In genomic region chr15:89241025-89241424, GRCm38 (mm10) we compare ENCODE assay signal across 13 mouse cellular contexts. TPM values are rescaled to one million over a fixed set of nuclear protein-coding genes. Genes with fewer than 3 reads are reported as not detected.
DNase-seq lines count a peak whose midpoint lies in the region; ATAC-seq and TF ChIP-seq lines count a peak whose summit lies in the region.
"Had no signal": no experiment of that assay in that cellular context is flagged by ENCODE, and none has a peak within 500 bp of the region (broad histone marks: within the 10 kb centered on the region; RNA-seq: fewer than 3 reads in every experiment).

No protein-coding gene starts in this region.

- peak; percentile 11 for DNase-seq in adrenal gland, postnatal 14 days
- no peak for DNase-seq in adrenal gland, adult (ENCODE audit: inconsistent age in 2 of 2, low spot score in 1 of 2)
- DNase-seq in kidney, postnatal 0 days (ENCODE audit: low spot score) = peak; percentile 20
- DNase-seq in thymus, postnatal 0 days (ENCODE audit: low spot score) = peak; percentile 30
- no peak for DNase-seq in thymus, postnatal 10 days (ENCODE audit: low spot score in 2 of 2)
- peak; percentile 10 for DNase-seq in thymus, postnatal 25 days
- no peak for DNase-seq in frontal cortex, postnatal 14 days (ENCODE audit: low spot score in 2 of 2)
- DNase-seq: layer of hippocampus, postnatal 36 days had no signal

- no peak overlapping the region for H3K9ac ChIP-seq in kidney, postnatal 0 days (ENCODE audit: low read depth, low read length)
- no peak overlapping the region for H3K9ac ChIP-seq in kidney, embryonic 14.5 days (ENCODE audit: low read depth, low read length)
- H3K9ac ChIP-seq: limb, embryonic 15.5 days had no signal

- H3K4me3 ChIP-seq in kidney, postnatal 0 days (replicated peaks; ENCODE audit: low read depth, low read length) = no peak overlapping the region
- H3K4me3 ChIP-seq in kidney, embryonic 14.5 days (ENCODE audit: low read length) = no peak overlapping the region
- H3K4me3 ChIP-seq: erythroblast, embryonic 14.5 days; limb, embryonic 15.5 days; megakaryocyte, embryonic 14.5 days; myocyte had no signal

- no peaks in the 10 kb centered on the region for H3K27me3 ChIP-seq in kidney, postnatal 0 days (ENCODE audit: insufficient read depth, low read length)
- no peaks in the 10 kb centered on the region for H3K27me3 ChIP-seq in kidney, embryonic 14.5 days (ENCODE audit: control insufficient read depth, insufficient read depth, low read length)
- H3K27me3 ChIP-seq: limb, embryonic 15.5 days; megakaryocyte, embryonic 14.5 days had no signal

- no peaks in the 10 kb centered on the region for H3K4me1 ChIP-seq in kidney, postnatal 0 days (replicated peaks; ENCODE audit: insufficient read depth, low read length)
- H3K4me1 ChIP-seq in kidney, embryonic 14.5 days (ENCODE audit: control insufficient read depth, insufficient read depth, low read length) = no peaks in the 10 kb centered on the region
- H3K4me1 ChIP-seq: limb, embryonic 15.5 days had no signal

- 82% methylated on average over 2 of the region's 2 CpGs for WGBS in kidney, postnatal 0 days
- WGBS in kidney, embryonic 14.5 days = 71% methylated on average over 2 of the region's 2 CpGs

- no peaks in the 10 kb centered on the region for H3K9me3 ChIP-seq in kidney, postnatal 0 days (replicated peaks; ENCODE audit: low read length)
- no peaks in the 10 kb centered on the region for H3K9me3 ChIP-seq in kidney, embryonic 14.5 days (ENCODE audit: control insufficient read depth, low read length)
- H3K9me3 ChIP-seq: limb, embryonic 15.5 days; megakaryocyte, embryonic 14.5 days had no signal

- no peak for ATAC-seq in kidney, postnatal 0 days (replicated peaks; ENCODE audit: low FRiP score, low read depth)
- ATAC-seq in kidney, embryonic 14.5 days (ENCODE audit: low FRiP score, low TSS enrichment) = no peak

- H3K4me2 ChIP-seq in kidney, postnatal 0 days (ENCODE audit: low read length) = no peak overlapping the region
- H3K4me2 ChIP-seq in kidney, embryonic 14.5 days (replicated peaks; ENCODE audit: low read depth, low read length) = no peak overlapping the region
- H3K4me2 ChIP-seq: limb, embryonic 15.5 days had no signal

- 0 out of 2 replicates have a peak, but pooled peaks cover 13% of the 10 kb centered on the region for H3K36me3 ChIP-seq in kidney, postnatal 0 days (ENCODE audit: insufficient read depth, low read length)
- peaks cover 15% of the 10 kb centered on the region; the same call in 1 of the 2 replicates for H3K36me3 ChIP-seq in kidney, embryonic 14.5 days (ENCODE audit: control insufficient read depth, insufficient read depth, low read length)

- peak; percentile 53; the same call in 1 of the 2 replicates for TF ChIP-seq CTCF in kidney, postnatal 0 days (IDR thresholded peaks at IDR 0.05; ENCODE audit: low read depth)

- H3K27ac ChIP-seq in kidney, postnatal 0 days = no peak overlapping the region
- H3K27ac ChIP-seq in kidney, embryonic 14.5 days (ENCODE audit: low read depth, low read length) = no peak overlapping the region

RNA-seq across cellular contexts. Expression of gene Ppp6r2, which starts 29.7 kb away (rescaled TPM):
- 41.1 and 52.4 TPM in 2 replicates for total RNA-seq in adrenal gland, postnatal 14 days (2021)
- 25.9 and 26.8 TPM in 2 replicates for polyA plus RNA-seq in kidney, postnatal 0 days (2015; fragmentation: Nextera tagmentation; extraction: Ambion mirVana)
- polyA plus RNA-seq in kidney, embryonic 14.5 days (2014; fragmentation: Nextera tagmentation; extraction: Ambion mirVana) = 23.6 and 29.8 TPM in 2 replicates
- 30.8 and 38.2 TPM in 2 replicates for polyA plus RNA-seq in thymus, postnatal 0 days (2015; fragmentation: Nextera tagmentation; extraction: Ambion mirVana)

RNA-seq across cellular contexts. Expression of gene Dennd6b, which starts 44.7 kb away (rescaled TPM):
- 5.0 and 6.2 TPM in 2 replicates for total RNA-seq in adrenal gland, postnatal 14 days (2021)
- 10.4 and 11.7 TPM in 2 replicates for polyA plus RNA-seq in kidney, postnatal 0 days (2015; fragmentation: Nextera tagmentation; extraction: Ambion mirVana)
- 15.8 and 16.6 TPM in 2 replicates for polyA plus RNA-seq in kidney, embryonic 14.5 days (2014; fragmentation: Nextera tagmentation; extraction: Ambion mirVana)
- polyA plus RNA-seq in thymus, postnatal 0 days (2015; fragmentation: Nextera tagmentation; extraction: Ambion mirVana) = 13.5 and 14.2 TPM in 2 replicates

Comparison
In these comparisons a context has a peak if more than half of its experiments do, and no peak if none do; other contexts are left out.
1. DNase-seq: peak in adrenal gland, postnatal 14 days (single experiment), kidney, postnatal 0 days (single experiment), thymus, postnatal 0 days (single experiment) and thymus, postnatal 25 days (single experiment); none in adrenal gland, adult (0 of 2), thymus, postnatal 10 days (0 of 2) and frontal cortex, postnatal 14 days (0 of 2).